Mouse (Mus musculus) ovary, postnatal 36 days (tissue): ENCODE data around the gene Wdr81.
A peak's percentile ranks its signal among the peaks of the same experiment; 100 is the strongest.

Experiments
- DNase-seq: peaks from one replicate; pipeline ENCODE4 v3.0.0; 2022; ENCODE audit warnings: low spot score, mixed read lengths

The Wdr81 gene

GRCm38 (mm10) chr11:75438194-75438593 lies 16.3 kb downstream of the Wdr81 start:
- no peak for DNase-seq

GRCm38 (mm10) chr11:75434138-75434537 lies 20.4 kb downstream of the Wdr81 start:
- DNase-seq: no peak

- no peak for DNase-seq
These were observed 23.2 kb downstream of the Wdr81 start for GRCm38 (mm10) chr11:75431307-75431706.

- DNase-seq: no peak
These were observed 25.4 kb downstream of the Wdr81 start for GRCm38 (mm10) chr11:75429019-75429705.

GRCm38 (mm10) chr11:75424459-75424858 lies 30.1 kb downstream of the Wdr81 start:
- no peak for DNase-seq

- no peak for DNase-seq
These were observed 30.5 kb downstream of the Wdr81 start for GRCm38 (mm10) chr11:75424033-75424432.

GRCm38 (mm10) chr11:75423091-75423490 lies 31.4 kb downstream of the Wdr81 start:
- DNase-seq: no peak

- no peak for DNase-seq
These were observed 32.3 kb downstream of the Wdr81 start, which contains the start of gene Serpinf1 for GRCm38 (mm10) chr11:75422013-75422792. TSS of gene Serpinf1 (minus strand) at chr11:75422701.

- DNase-seq: no peak
These were observed 33.0 kb downstream of the Wdr81 start for GRCm38 (mm10) chr11:75421375-75422012.

GRCm38 (mm10) chr11:75420810-75421374 lies 33.6 kb downstream of the Wdr81 start:
- DNase-seq: no peak

- no peak for DNase-seq
These were observed 34.5 kb downstream of the Wdr81 start for GRCm38 (mm10) chr11:75420037-75420436.

GRCm38 (mm10) chr11:75415994-75416393 lies 38.5 kb downstream of the Wdr81 start:
- no peak for DNase-seq

- no peak for DNase-seq
These were observed 39.4 kb downstream of the Wdr81 start for GRCm38 (mm10) chr11:75415096-75415495.

GRCm38 (mm10) chr11:75410591-75410990 lies 43.9 kb downstream of the Wdr81 start:
- no peak for DNase-seq

- no peak for DNase-seq
These were observed 44.6 kb downstream of the Wdr81 start for GRCm38 (mm10) chr11:75409679-75410575.

GRCm38 (mm10) chr11:75406865-75407264 lies 47.7 kb downstream of the Wdr81 start:
- no peak for DNase-seq

- no peak for DNase-seq
These were observed 48.4 kb downstream of the Wdr81 start for GRCm38 (mm10) chr11:75406104-75406503.

GRCm38 (mm10) chr11:75404801-75405200 lies 49.7 kb downstream of the Wdr81 start:
- no peak for DNase-seq

GRCm38 (mm10) chr11:75403301-75404052 lies 51.0 kb downstream of the Wdr81 start:
- DNase-seq: no peak

- DNase-seq: peak; percentile 39
These were observed 52.2 kb downstream of the Wdr81 start for GRCm38 (mm10) chr11:75402271-75402690.

GRCm38 (mm10) chr11:75400099-75400498 lies 54.4 kb downstream of the Wdr81 start:
- no peak for DNase-seq
